Mouse (Mus musculus) MEL (cell line): Measurements from ENCODE around the gene Phf2.

Experiments used
- BHLHE40 ChIP-seq: IDR thresholded peaks from 2 replicates; pipeline ENCODE4 v1.6.1; 2012; ENCODE audit warnings: low read depth, mild to moderate bottlenecking, inconsistent platforms, low read length, improper control_type of control experiment, borderline replicate concordance
- CHD2 ChIP-seq: IDR thresholded peaks from 2 replicates; pipeline ENCODE4 v1.6.1; 2011; ENCODE audit warnings: low read length, improper control_type of control experiment
- CTCF ChIP-seq, 3 experiments: IDR thresholded peaks in 2 of 3; conservative IDR thresholded peaks in 1 of 3; 2 replicates each; pipeline ENCODE4 v1.5.1; 2011 to 2012; ENCODE audit warnings: low read length in 3 of 3, low read depth in 2 of 3, mild to moderate bottlenecking in 2 of 3, improper control_type of control experiment in 1 of 3, inconsistent platforms in 1 of 3, mixed read lengths in 1 of 3, moderate library complexity in 1 of 3; ENCODE audit not compliant: control insufficient read depth in 1 of 3, insufficient read depth in 1 of 3, poor library complexity in 1 of 3, severe bottlenecking in 1 of 3
- MAFK ChIP-seq: IDR thresholded peaks from 2 replicates; pipeline ENCODE4 v1.6.1; 2011; ENCODE audit warnings: low read depth, mild to moderate bottlenecking, low read length, improper control_type of control experiment, borderline replicate concordance
- MAX ChIP-seq: IDR thresholded peaks from 2 replicates; pipeline ENCODE4 v1.6.1; 2011; ENCODE audit warnings: low read length, improper control_type of control experiment
- NELFE ChIP-seq: IDR thresholded peaks from 2 replicates; pipeline ENCODE4 v1.6.1; 2011; ENCODE audit warnings: low read depth, low read length, improper control_type of control experiment
- POLR2AphosphoS2 ChIP-seq: IDR thresholded peaks from 2 replicates; pipeline ENCODE4 v1.6.1; 2011; ENCODE audit warnings: low read length, improper control_type of control experiment
- RAD21 ChIP-seq: IDR thresholded peaks from 2 replicates; pipeline ENCODE4 v1.6.1; 2011; ENCODE audit warnings: mild to moderate bottlenecking, low read depth, low read length, improper control_type of control experiment
- SMC3 ChIP-seq: IDR thresholded peaks from 2 replicates; pipeline ENCODE4 v1.6.1; 2011; ENCODE audit warnings: low read depth, low read length, improper control_type of control experiment
- UBTF ChIP-seq: IDR thresholded peaks from 2 replicates; pipeline ENCODE4 v1.6.1; 2012; ENCODE audit warnings: low read depth, mild to moderate bottlenecking, inconsistent platforms, low read length, improper control_type of control experiment, moderate library complexity, borderline replicate concordance; ENCODE audit not compliant: insufficient read depth
- USF1 ChIP-seq: IDR thresholded peaks from 2 replicates; pipeline ENCODE4 v1.6.1; 2014; ENCODE audit warnings: low read depth, mild to moderate bottlenecking, inconsistent platforms, low read length, improper control_type of control experiment, moderate library complexity

GRCm38 (mm10) chr13:48861913-48862312 is 9.0 kb downstream of the Phf2 start:
- no peak for TF ChIP-seq SMC3
- no peak for TF ChIP-seq CHD2
- no peak for TF ChIP-seq UBTF
- TF ChIP-seq MAFK, result no peak
- TF ChIP-seq CTCF (IDR thresholded peaks at IDR 0.05 in 2 of 3, conservative IDR thresholded peaks at IDR 0.05 in 1 of 3; ENCODE audit: control insufficient read depth in 1 of 3, insufficient read depth in 1 of 3, low read depth in 2 of 3, low read length in 3 of 3, poor library complexity in 1 of 3, severe bottlenecking in 1 of 3), result no peak
- TF ChIP-seq MAX, result no peak
- no peak for TF ChIP-seq USF1
- TF ChIP-seq NELFE, result no peak
- no peak for TF ChIP-seq POLR2AphosphoS2
- TF ChIP-seq RAD21, result no peak
- TF ChIP-seq BHLHE40, result no peak
